Mouse (Mus musculus) brown adipose tissue, adult 24 weeks (tissue): Measurements from ENCODE around the gene 1700016H13Rik. TPM values are rescaled to one million over a fixed set of nuclear protein-coding genes. Genes with fewer than 3 reads are reported as not detected.
A peak's percentile ranks its signal among the peaks of the same experiment; 100 is the strongest.

ENCODE experiments used
- H3K27ac ChIP-seq: fragments of 200-500 bp; replicated peaks from 2 replicates; pipeline ENCODE4 v1.5.1; 2012; ENCODE audit warnings: low read depth, mild to moderate bottlenecking, low read length
- H3K4me1 ChIP-seq: fragments of 200-500 bp; 2 replicates; pipeline ENCODE4 v1.6.1; 2012; ENCODE audit warnings: low read length, mixed read lengths; ENCODE audit not compliant: control insufficient read depth, insufficient read depth, insufficient read length
- H3K4me3 ChIP-seq: fragments of 200-500 bp; 2 replicates; pipeline ENCODE4 v1.5.1; 2012; ENCODE audit warnings: low read depth, mild to moderate bottlenecking, low read length, moderate library complexity; ENCODE audit not compliant: insufficient read depth
- polyA plus RNA-seq: library from polyadenylated mRNA; stranded (reverse); fragments of >200 nt; gene quantifications from 2 replicates; pipeline ENCODE4 v1.2.4, GENCODE M21; 2012; ENCODE audit not compliant: missing spikeins, insufficient read depth, insufficient read length

1700016H13Rik gene
- polyA plus RNA-seq, result not detected in 2 replicates

DNA sequence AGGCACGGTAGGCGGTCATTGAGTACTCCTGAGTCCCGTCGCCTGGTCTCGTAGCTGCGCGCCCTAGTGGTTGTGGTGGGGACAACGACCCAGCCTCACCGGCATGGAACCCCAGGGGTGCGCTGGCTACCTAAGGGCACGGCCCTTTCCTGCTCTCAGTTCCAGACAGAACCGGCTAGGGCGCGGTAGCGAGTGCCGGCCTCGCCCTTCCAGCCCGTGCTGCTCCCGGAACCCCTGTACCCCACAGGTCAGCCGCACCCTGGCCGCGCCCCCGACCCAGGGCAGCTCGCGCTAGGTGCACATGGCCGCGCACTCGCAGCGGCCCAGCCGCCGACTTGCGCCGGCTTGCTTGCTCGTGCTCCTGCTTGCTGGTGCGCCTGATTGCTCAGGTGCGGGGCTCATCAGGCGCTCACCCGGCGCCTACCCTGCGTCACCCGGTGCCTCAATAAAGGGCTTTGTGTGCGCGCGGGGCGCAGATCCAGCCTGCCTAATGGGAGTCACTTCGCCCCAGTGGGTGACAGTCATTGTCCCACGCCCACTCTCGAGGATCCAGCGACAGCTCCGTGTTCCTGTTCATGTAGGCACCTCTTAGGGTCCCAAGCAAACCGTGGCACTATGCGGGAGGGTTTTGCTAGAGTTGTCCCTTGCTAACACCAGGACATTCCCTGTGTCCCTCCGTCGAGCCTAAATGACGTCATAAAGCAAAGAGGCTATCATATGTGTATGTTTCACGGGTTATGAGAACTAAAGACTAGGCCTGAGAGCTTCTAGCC, at the start of gene 1700016H13Rik:
TSS of gene 1700016H13Rik (minus strand) at position 665 of the 773 bp plus-strand sequence.
- peak within 1 kb of the TSS; percentile 64 for H3K4me3 ChIP-seq
- H3K27ac ChIP-seq, result no peak within 1 kb of the TSS
- H3K4me1 ChIP-seq, result no peaks in the 10 kb centered on the region

DNA sequence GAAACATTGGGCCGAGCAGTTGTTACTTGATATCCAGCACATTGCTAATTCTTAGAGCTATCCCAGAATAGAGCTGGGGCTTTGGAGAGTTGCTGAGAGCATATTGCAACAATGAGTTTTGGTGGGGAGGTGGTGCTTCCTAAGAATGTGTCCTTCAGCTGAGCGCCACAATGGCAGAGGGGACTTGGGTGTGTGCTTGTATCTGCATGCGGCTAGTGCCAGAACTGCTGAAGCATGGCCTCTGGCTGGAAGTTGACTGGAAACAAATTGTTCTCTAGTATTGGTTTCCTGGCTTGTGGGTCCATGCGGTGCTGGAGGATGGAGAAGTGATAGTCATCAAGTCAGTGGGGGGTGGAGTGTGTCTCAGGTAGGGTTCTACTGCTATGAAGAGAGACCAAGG, 49.5 kb upstream of the 1700016H13Rik start:
- H3K4me3 ChIP-seq, result no peak overlapping the region
- no peaks in the 10 kb centered on the region; the same call in 1 of the 2 replicates for H3K4me1 ChIP-seq
- no peak overlapping the region for H3K27ac ChIP-seq

DNA sequence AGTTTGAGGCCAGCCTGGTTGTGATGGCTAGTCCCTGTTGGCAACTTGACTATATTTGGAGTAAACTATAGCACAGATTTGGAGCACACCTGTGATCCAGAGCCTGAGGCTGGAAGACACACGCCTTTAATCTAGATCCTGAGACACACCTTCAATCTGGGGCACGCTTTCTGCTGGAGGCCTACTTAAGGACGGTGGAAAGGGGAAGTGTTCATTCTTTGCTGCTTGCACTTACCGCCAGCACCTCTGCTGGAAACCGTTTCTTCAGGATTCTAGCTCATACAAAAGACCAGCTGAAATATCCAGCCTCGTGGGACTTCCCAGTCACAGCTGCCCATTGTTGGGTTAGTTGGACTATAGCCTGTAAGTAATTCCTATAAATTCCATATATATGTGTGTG, 46.7 kb upstream of the 1700016H13Rik start:
- no peak overlapping the region for H3K27ac ChIP-seq
- H3K4me1 ChIP-seq, result peaks cover 2% of the 10 kb centered on the region; the same call in 1 of the 2 replicates
- H3K4me3 ChIP-seq, result no peak overlapping the region

- peaks cover 6% of the 10 kb centered on the region for H3K4me1 ChIP-seq
- no peak overlapping the region for H3K27ac ChIP-seq
- H3K4me3 ChIP-seq, result no peak overlapping the region
Measured at GRCm38 (mm10) chr5:103701466-103701865, 45.7 kb upstream of the 1700016H13Rik start.

- Histone ChIP-seq H3K4me1 (peaks cover 6% of the 10 kb centered on the region), H3K4me3 (no peak overlapping the region), H3K27ac (no peak overlapping the region)
Measured at GRCm38 (mm10) chr5:103700661-103701060, 44.9 kb upstream of the 1700016H13Rik start.

GRCm38 (mm10) chr5:103699537-103699936, 43.7 kb upstream of the 1700016H13Rik start:
- Histone ChIP-seq H3K27ac (no peak overlapping the region), H3K4me1 (peaks cover 6% of the 10 kb centered on the region), H3K4me3 (no peak overlapping the region)

DNA sequence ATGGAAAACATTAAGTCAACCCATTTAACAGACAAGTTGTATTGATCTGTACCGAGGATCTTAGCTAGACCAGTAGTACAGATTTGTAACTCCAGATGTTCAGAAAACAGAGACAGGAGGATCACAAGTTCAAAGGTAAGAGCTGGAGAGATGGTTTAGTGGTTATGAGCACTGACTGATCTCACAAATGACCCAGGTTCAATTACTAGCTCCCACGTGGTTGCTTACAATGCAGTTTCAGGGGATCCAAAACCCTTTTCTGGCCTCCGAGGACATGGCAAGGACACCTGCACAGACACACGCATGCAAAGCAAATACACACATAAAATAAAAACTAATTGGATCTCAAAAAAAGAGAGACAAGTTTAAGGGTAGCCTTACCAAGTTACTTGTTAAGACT, 42.8 kb upstream of the 1700016H13Rik start:
- H3K27ac ChIP-seq, result no peak overlapping the region
- peaks cover 6% of the 10 kb centered on the region for H3K4me1 ChIP-seq
- no peak overlapping the region for H3K4me3 ChIP-seq

DNA sequence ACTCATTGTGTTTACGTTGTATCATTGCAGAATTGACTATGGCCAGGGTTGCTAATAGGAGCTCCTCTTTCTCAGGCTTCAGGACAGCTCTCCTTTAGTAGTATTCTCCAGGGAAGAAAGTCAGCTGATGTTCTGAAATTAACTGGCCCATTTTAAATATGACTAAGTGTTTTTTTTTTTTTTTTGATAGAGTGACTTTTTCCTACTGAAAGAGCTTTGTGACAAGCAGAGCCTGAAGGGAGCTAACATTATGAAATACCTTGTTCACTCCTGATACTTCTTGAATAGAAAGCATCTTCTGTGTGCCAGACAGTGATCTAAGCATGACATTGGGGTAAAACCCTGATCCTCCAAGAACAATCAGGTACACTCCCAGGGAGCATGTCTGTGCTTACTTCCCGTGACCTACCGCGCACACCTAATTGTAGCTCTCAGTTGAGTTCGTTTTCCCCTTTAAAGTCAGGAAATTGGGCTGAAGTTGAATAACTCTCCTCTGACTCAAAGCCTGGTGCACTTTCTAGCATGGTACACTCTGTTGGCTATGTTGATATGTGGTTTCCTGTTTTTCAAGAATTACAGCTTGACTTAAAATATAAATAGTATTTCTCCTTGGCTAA, 42.2 kb upstream of the 1700016H13Rik start:
- Histone ChIP-seq H3K4me1 (peaks cover 6% of the 10 kb centered on the region), H3K27ac (peak overlapping the region; percentile 46; the same call in 1 of the 2 replicates), H3K4me3 (no peak overlapping the region)

GRCm38 (mm10) chr5:103694094-103694493, 38.3 kb upstream of the 1700016H13Rik start:
- Histone ChIP-seq H3K4me1 (peaks cover 6% of the 10 kb centered on the region), H3K4me3 (peak overlapping the region; percentile 7; the same call in 1 of the 2 replicates), H3K27ac (no peak overlapping the region)

GRCm38 (mm10) chr5:103693041-103693641, 37.3 kb upstream of the 1700016H13Rik start:
- H3K4me1 ChIP-seq, result peaks cover 6% of the 10 kb centered on the region
- H3K27ac ChIP-seq, result 0 out of 2 replicates have a peak overlapping the region, but pooled peaks have one; percentile 13
- H3K4me3 ChIP-seq, result peak overlapping the region; percentile 84

- H3K27ac ChIP-seq, result peak overlapping the region; percentile 53
- peaks cover 4% of the 10 kb centered on the region; the same call in 1 of the 2 replicates for H3K4me1 ChIP-seq
- peak overlapping the region; percentile 84 for H3K4me3 ChIP-seq
Measured at GRCm38 (mm10) chr5:103692531-103693040, 36.8 kb upstream of the 1700016H13Rik start.

GRCm38 (mm10) chr5:103691624-103692530, 36.1 kb upstream of the 1700016H13Rik start, which contains the start of gene Aff1:
TSS of gene Aff1 (plus strand) at chr5:103692374.
- Histone ChIP-seq H3K4me3 (peak within 1 kb of the TSS; percentile 84), H3K4me1 (no peaks in the 10 kb centered on the region), H3K27ac (peak within 1 kb of the TSS; percentile 95)

DNA sequence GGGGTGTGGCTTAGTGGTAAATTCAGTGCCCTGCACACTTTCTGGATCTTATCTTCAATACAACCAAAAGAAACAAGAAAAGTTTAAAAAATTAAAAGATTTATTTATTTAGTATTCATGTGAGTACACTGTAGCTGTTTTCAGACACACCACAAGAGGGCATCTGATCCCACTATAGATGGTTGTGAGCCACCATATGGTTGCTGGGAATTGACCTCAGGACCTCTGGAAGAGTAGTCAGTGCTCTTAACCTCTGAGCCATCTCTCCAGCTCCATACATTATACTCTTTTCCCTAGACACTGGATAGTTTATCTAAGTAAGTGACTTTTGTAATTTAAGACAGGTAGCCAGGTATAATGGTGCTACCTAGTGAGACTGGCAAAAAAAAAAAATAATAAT, 35.4 kb upstream of the 1700016H13Rik start:
- Histone ChIP-seq H3K4me1 (no peaks in the 10 kb centered on the region), H3K27ac (no peak overlapping the region), H3K4me3 (no peak overlapping the region)

- no peak overlapping the region for H3K4me3 ChIP-seq
Measured at GRCm38 (mm10) chr5:103690190-103690589, 34.4 kb upstream of the 1700016H13Rik start.

More at GRCm38 (mm10) chr5:103690190-103690589, 34.4 kb upstream of the 1700016H13Rik start:
- no peaks in the 10 kb centered on the region for H3K4me1 ChIP-seq
- H3K27ac ChIP-seq, result no peak overlapping the region
